Mouse (Mus musculus): Measurements from ENCODE around the gene Pde3a. TPM values are rescaled to one million over a fixed set of nuclear protein-coding genes. Genes with fewer than 3 reads are reported as not detected.
"Not testable (repeated sequence)": the region's sequence is repeated elsewhere in the genome, so short reads cannot be mapped to it uniquely, and the experiment has no call there.

Gene Pde3a
- polyA plus RNA-seq, 1 experiment from 2014 or later = 2.8 TPM

DNA sequence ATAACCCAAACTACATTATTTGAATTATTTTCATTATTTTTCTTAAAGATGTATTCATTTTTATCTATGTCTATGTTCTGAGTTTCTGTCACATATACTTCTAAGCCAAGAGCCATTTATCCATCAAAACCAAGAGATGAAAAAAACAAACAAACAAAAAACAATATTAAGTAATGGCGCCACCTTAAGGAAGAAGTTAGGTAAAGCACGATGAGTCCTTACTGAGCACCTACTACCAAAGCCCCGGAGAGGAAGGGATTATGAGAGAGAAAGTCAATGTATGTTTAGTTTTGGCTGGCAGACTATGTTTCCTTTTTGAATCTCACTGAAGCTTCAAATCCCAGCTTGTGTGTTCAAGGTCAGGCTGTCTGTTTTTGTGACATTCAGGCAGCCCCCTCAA, 60.8 kb downstream of the Pde3a start:
- ATAC-seq (ENCODE audit: low FRiP score, low read depth) = no peak
- no peaks in the 10 kb centered on the region for H3K9me3 ChIP-seq
- no peak overlapping the region for H3K4me3 ChIP-seq
- no peaks in the 10 kb centered on the region for H3K27me3 ChIP-seq (replicated peaks)
- H3K9ac ChIP-seq = no peak overlapping the region
- H3K36me3 ChIP-seq = no peaks in the 10 kb centered on the region
- H3K4me2 ChIP-seq (replicated peaks) = no peak overlapping the region
- WGBS = 45% methylated on average over 3 of the region's 3 CpGs
- no peak overlapping the region for H3K27ac ChIP-seq
- H3K4me1 ChIP-seq = no peaks in the 10 kb centered on the region

DNA sequence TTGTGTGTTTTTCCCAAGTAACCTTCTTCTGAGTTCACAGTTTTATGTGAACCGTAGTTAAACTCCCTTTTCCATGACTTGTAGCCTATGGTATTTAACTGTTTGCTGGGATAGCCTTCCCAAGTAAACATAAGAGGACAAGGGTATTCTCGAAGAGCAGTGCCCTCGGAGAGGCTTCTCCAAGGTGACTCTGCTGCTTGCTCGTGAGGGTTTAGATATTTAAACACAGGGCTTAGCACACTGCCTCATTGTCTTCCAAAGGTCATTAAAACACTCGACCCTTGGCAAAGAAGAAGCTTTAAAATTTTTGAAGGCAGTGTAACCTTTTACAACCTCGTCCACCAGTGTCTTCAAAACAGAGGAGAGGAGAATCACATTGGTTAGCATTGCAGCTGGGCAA, 61.3 kb downstream of the Pde3a start:
- Histone ChIP-seq H3K4me1 (no peaks in the 10 kb centered on the region), H3K9ac (no peak overlapping the region), H3K4me3 (no peak overlapping the region), H3K9me3 (no peaks in the 10 kb centered on the region), H3K27me3 (replicated peaks) (no peaks in the 10 kb centered on the region), H3K27ac (no peak overlapping the region), H3K4me2 (replicated peaks) (no peak overlapping the region), H3K36me3 (no peaks in the 10 kb centered on the region)
- 41% methylated on average over 6 of the region's 6 CpGs for WGBS
- no peak for ATAC-seq (ENCODE audit: low FRiP score, low read depth)

DNA sequence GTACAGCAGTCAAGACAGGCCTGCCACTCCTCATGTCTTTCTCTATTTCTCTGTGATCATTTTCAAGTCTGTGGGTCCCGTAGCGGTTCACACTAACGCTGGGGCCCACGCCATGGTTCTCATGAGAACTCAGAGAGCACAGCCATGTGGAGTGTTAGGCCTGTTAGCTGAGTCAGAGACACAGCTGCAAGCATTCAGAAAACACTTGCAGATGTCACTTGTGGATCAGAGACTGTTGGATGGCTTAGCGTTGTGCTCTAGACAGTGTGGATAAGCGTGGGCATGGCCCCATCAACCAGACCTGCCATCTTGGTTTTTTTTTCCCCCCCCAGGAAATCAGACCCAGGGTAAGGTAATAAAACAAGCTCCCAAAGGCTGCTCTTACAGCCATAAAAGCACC, 62.5 kb downstream of the Pde3a start:
- no peaks in the 10 kb centered on the region for H3K27me3 ChIP-seq (replicated peaks)
- no peak for ATAC-seq (ENCODE audit: low FRiP score, low read depth)
- H3K4me3 ChIP-seq = no peak overlapping the region
- no peaks in the 10 kb centered on the region for H3K9me3 ChIP-seq
- no peak overlapping the region for H3K27ac ChIP-seq
- no peaks in the 10 kb centered on the region for H3K4me1 ChIP-seq
- H3K4me2 ChIP-seq (replicated peaks) = no peak overlapping the region
- WGBS = 75% methylated on average over 6 of the region's 6 CpGs
- H3K9ac ChIP-seq = no peak overlapping the region
- H3K36me3 ChIP-seq = no peaks in the 10 kb centered on the region

DNA sequence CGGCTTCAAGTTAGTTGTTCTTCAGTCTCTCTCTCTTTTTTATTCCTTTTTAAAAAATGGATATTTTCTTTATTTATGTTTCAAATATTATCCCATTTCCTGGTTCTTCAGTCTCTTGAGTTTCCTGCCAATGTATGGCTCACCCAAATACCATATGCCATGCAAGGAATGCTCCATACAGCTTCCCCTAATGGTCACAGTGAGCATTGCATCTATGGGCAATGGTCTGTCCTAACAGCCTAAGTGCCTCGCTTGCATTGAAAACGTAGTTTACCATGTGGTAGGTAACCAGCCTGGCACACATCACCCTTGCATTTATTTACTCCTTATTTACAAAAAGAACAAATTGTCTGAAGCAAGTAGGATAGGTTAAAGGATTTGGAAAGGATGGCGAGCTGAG, 64.0 kb downstream of the Pde3a start:
- ATAC-seq (ENCODE audit: low FRiP score, low read depth) = no peak
- no peaks in the 10 kb centered on the region for H3K36me3 ChIP-seq
- WGBS = 92% methylated on average over 4 of the region's 4 CpGs
- H3K4me1 ChIP-seq = no peaks in the 10 kb centered on the region
- no peaks in the 10 kb centered on the region for H3K9me3 ChIP-seq
- H3K27ac ChIP-seq = no peak overlapping the region
- H3K27me3 ChIP-seq (replicated peaks) = no peaks in the 10 kb centered on the region
- no peak overlapping the region for H3K4me3 ChIP-seq
- H3K9ac ChIP-seq = no peak overlapping the region
- H3K4me2 ChIP-seq (replicated peaks) = no peak overlapping the region

DNA sequence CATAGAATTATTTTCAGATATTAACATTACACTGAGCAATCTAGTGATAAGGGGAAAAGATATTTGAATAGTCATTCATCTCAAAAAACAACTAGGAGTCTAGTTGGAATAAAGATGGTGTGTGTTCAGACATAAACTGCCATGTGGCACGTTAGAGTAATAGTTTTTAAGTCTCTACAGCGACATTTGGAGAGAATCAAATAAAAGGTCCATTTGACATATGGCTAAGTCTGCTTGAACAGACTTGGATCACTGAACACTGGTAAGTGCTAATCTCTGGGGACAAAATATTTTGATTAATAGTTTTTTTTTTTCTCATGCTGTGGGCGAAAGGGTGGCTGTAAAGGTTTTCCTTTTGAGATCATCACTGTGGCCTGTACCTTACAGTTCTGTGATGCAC, 69.4 kb downstream of the Pde3a start:
- Histone ChIP-seq H3K4me1 (no peaks in the 10 kb centered on the region), H3K9me3 (no peaks in the 10 kb centered on the region), H3K36me3 (no peaks in the 10 kb centered on the region), H3K27ac (no peak overlapping the region), H3K9ac (no peak overlapping the region), H3K4me3 (no peak overlapping the region), H3K27me3 (replicated peaks) (no peaks in the 10 kb centered on the region), H3K4me2 (replicated peaks) (no peak overlapping the region)
- no peak for ATAC-seq (ENCODE audit: low FRiP score, low read depth)
- 62% methylated on average over 3 of the region's 3 CpGs for WGBS

DNA sequence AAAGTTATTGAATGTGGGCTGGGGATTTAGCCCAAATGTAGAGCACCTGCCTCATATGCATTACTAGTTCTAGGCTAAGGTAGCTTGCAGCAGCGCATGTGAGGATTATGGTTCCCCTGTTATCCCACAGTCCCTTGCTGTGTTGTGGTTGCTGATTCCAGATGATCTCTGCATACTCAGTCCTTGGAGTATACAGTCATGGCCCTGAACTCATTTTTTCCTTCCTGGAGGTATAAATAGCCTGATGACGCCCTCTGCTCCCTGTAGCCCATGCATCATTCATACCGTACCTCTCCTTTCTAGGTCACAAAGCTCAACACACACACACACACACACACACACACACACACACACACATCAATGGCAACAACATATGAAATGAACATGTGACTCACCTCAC, 72.2 kb downstream of the Pde3a start:
- Histone ChIP-seq H3K36me3 (no peaks in the 10 kb centered on the region), H3K27ac (no peak overlapping the region), H3K4me3 (no peak overlapping the region), H3K9ac (no peak overlapping the region), H3K4me2 (replicated peaks) (no peak overlapping the region), H3K27me3 (replicated peaks) (no peaks in the 10 kb centered on the region), H3K9me3 (no peaks in the 10 kb centered on the region), H3K4me1 (no peaks in the 10 kb centered on the region)
- WGBS = 86% methylated on average over 3 of the region's 3 CpGs
- ATAC-seq (ENCODE audit: low FRiP score, low read depth) = no peak

DNA sequence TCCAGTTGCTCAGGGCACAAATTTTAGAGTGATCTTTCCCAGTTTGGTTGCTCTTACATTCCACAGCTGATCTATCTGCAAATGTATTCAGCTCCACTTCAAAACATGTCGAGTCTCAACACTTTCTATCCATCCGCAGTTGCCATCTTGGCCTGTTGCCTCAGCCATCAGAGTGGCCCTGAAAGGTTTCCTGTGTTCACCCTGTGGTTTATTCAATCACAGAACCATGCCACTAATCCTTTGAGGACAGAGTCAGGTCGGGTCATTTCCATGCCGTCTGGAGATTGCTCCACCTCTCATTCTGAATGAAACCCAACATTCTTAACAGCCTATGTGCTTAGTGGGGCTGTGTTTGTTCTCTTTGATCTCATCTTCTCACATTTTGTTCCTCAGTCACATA, 73.9 kb downstream of the Pde3a start:
- WGBS = 75% methylated on average over 4 of the region's 4 CpGs
- Histone ChIP-seq H3K4me2 (replicated peaks) (no peak overlapping the region), H3K9ac (no peak overlapping the region), H3K27ac (no peak overlapping the region), H3K4me3 (no peak overlapping the region), H3K9me3 (no peaks in the 10 kb centered on the region), H3K36me3 (no peaks in the 10 kb centered on the region), H3K4me1 (no peaks in the 10 kb centered on the region), H3K27me3 (replicated peaks) (no peaks in the 10 kb centered on the region)
- ATAC-seq (ENCODE audit: low FRiP score, low read depth) = no peak

DNA sequence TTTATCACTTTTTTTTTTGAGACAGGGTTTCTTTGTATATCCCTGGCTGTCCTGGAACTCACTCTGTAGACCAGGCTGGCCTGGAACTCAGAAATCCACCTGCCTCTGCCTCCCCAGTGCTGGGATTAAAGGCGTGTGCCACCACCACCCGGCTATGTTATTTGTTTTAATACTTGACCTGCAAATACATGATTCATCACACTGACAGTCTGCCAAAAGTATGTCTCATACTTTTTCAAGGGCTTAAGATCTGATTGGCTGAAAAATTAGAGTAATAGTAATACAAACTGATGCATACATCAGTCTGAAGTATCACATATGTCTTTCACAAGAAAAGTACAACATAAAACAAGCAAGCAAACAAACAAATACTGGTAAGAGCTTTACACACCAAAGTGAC, 78.1 kb downstream of the Pde3a start:
- WGBS = 91% methylated on average over 2 of the region's 2 CpGs
- H3K27me3 ChIP-seq (replicated peaks); H3K4me3 ChIP-seq; H3K36me3 ChIP-seq; H3K4me2 ChIP-seq (replicated peaks); H3K9ac ChIP-seq; H3K27ac ChIP-seq; ATAC-seq (ENCODE audit: low FRiP score, low read depth); H3K4me1 ChIP-seq; H3K9me3 ChIP-seq: not testable (repeated sequence)

DNA sequence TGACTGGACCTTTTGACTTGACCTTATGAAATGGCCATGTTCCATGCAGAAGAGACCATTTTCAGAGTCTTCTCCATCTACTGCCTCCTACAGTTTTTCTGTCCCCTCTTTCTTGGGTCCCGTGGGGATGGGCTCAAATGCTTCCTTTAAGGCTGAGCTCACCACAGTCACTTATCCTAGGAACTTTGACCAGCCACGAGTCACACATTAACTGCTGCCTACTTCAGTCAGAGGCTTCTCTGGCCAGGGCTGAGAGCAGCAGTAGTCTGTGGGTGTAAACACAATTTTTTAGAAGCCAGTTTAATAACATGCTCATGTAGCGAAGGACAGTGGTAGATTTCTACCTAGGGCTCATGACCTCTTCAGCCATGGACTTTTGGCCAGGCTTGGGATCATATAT, 79.0 kb downstream of the Pde3a start:
- H3K4me2 ChIP-seq (replicated peaks) = no peak overlapping the region
- 89% methylated on average over 3 of the region's 3 CpGs for WGBS
- H3K36me3 ChIP-seq = no peaks in the 10 kb centered on the region
- no peaks in the 10 kb centered on the region for H3K4me1 ChIP-seq
- H3K9ac ChIP-seq = no peak overlapping the region
- no peaks in the 10 kb centered on the region for H3K27me3 ChIP-seq (replicated peaks)
- H3K4me3 ChIP-seq = no peak overlapping the region
- no peaks in the 10 kb centered on the region for H3K9me3 ChIP-seq
- ATAC-seq (ENCODE audit: low FRiP score, low read depth) = no peak
- no peak overlapping the region for H3K27ac ChIP-seq

DNA sequence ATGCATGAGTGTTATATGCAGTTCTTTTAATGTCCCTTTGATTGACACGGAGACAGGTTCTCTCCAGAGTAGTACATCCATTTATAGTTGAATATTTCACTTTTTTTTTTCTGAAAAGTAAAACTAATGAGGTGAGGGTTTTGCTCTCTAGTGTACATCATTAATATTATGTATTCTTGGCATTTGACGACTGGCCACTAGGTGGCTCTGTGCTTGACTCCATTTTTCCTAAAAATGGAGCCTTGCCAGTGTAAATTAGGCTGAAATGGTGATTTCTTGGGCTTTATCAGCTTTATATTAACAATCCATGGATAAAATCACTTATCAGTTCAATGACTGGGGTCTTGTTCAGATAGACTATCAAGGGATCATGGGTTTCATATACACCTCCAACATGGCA, 82.4 kb downstream of the Pde3a start:
- H3K4me2 ChIP-seq (replicated peaks) = no peak overlapping the region
- H3K4me3 ChIP-seq = no peak overlapping the region
- no peaks in the 10 kb centered on the region for H3K27me3 ChIP-seq (replicated peaks)
- H3K9me3 ChIP-seq = no peaks in the 10 kb centered on the region
- H3K4me1 ChIP-seq = no peaks in the 10 kb centered on the region
- 52% methylated on average over 2 of the region's 2 CpGs for WGBS
- ATAC-seq (ENCODE audit: low FRiP score, low read depth) = no peak
- H3K9ac ChIP-seq = no peak overlapping the region
- no peaks in the 10 kb centered on the region for H3K36me3 ChIP-seq
- H3K27ac ChIP-seq = no peak overlapping the region

DNA sequence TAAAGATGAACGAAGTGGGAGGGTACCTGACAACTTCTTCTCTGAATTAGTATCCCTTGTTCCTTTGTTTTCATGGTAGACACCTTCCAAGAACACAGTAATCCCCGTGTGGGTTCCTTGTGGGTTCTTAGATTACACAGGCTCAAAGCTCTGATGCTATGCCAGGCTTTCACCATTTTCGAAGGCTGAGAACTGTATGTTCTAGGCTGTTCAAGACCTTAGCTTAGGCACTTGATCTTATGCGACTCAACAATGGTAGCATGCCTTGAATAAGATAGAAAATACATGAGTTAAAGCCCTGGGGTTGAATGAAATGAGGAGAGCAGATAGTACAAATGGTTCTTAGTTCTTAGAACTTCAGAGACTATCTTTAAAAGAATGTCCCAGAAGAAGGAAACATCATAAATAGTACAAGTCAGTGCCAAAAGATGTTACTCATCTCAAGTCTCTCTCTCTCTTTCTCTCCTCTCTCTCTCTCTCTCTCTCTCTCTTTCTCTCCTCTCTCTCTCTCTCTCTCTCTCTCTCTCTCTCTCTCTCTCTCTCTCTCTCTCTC, 83.6 kb downstream of the Pde3a start:
- H3K4me2 ChIP-seq (replicated peaks) = no peak overlapping the region
- no peaks in the 10 kb centered on the region for H3K27me3 ChIP-seq (replicated peaks)
- no peak for ATAC-seq (ENCODE audit: low FRiP score, low read depth)
- H3K4me3 ChIP-seq = no peak overlapping the region
- no peaks in the 10 kb centered on the region for H3K36me3 ChIP-seq
- no peak overlapping the region for H3K9ac ChIP-seq
- H3K9me3 ChIP-seq = no peaks in the 10 kb centered on the region
- WGBS = 86% methylated on average over 4 of the region's 4 CpGs
- H3K4me1 ChIP-seq = no peaks in the 10 kb centered on the region
- H3K27ac ChIP-seq = no peak overlapping the region

DNA sequence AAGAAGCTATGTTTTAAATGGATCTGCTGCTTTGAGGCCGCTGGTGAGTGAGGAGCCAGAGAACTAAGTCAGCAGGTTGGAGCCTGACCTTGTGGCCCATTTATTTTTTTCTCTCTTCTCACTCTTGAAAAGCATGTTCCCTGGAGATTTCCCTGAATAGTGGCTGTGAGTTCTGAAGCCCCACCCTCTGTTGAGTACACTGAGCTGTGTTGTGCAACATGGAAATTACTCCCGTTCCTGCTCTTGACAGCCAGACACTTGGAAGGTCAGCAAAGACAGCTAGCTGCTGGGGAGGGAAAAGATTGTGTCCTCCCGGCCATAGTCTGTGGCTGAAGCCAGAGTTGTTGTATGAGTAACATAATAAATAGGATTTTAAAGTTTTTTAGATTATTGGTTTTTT, 84.2 kb downstream of the Pde3a start:
- ATAC-seq (ENCODE audit: low FRiP score, low read depth) = no peak
- Histone ChIP-seq H3K4me3 (no peak overlapping the region), H3K9me3 (no peaks in the 10 kb centered on the region), H3K27me3 (replicated peaks) (no peaks in the 10 kb centered on the region), H3K4me2 (replicated peaks) (no peak overlapping the region), H3K4me1 (no peaks in the 10 kb centered on the region), H3K27ac (no peak overlapping the region), H3K36me3 (no peaks in the 10 kb centered on the region), H3K9ac (no peak overlapping the region)
- 64% methylated on average over 3 of the region's 3 CpGs for WGBS

DNA sequence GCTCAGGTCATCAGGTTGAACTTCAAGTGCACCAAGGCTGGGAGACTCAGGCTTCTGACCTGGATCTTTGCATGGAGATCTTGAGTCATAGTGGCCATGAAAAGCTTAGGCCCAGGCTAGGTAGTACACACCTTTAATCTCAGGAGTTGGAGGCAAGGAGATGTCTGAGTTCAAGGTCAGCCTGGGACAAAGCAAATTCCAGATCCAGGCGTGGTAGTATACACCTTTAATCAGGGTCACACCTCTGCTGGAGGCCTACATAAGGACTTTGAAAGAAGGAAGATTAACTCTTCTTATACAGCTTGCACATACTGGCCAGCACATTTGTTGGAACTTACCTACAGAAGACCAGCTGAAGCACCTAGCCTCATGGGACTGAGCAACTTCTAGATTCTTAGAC, 86.8 kb downstream of the Pde3a start:
- no peak for ATAC-seq (ENCODE audit: low FRiP score, low read depth)
- no peak overlapping the region for H3K27ac ChIP-seq
- 79% methylated on average over 1 of the region's 1 CpGs for WGBS
- no peaks in the 10 kb centered on the region for H3K9me3 ChIP-seq
- no peak overlapping the region for H3K9ac ChIP-seq
- H3K36me3 ChIP-seq = no peaks in the 10 kb centered on the region
- no peak overlapping the region for H3K4me3 ChIP-seq
- no peaks in the 10 kb centered on the region for H3K4me1 ChIP-seq
- no peak overlapping the region for H3K4me2 ChIP-seq (replicated peaks)
- no peaks in the 10 kb centered on the region for H3K27me3 ChIP-seq (replicated peaks)

All from neural tube, embryonic 12.5 days (tissue).